Mouse (Mus musculus) heart, embryonic 11.5 days (tissue): Measurements from ENCODE around the gene Slc35a3. TPM values are rescaled to one million over a fixed set of nuclear protein-coding genes. Genes with fewer than 3 reads are reported as not detected.

Experiments used
- ATAC-seq: fragments of 200-750 bp; cut with Nextera tagmentation; replicated peaks from 2 replicates; pipeline ENCODE4 v1.8.0; 2017; ENCODE audit warnings: moderate library complexity; ENCODE audit not compliant: insufficient number of reproducible peaks, low FRiP score, low TSS enrichment
- H3K27ac ChIP-seq: fragments of 300-500 bp; sonication (generic); 2 replicates; pipeline ENCODE4 v1.5.1; 2014; ENCODE audit warnings: mild to moderate bottlenecking, low read depth, low read length
- H3K27me3 ChIP-seq: fragments of 300-500 bp; sonication (generic); 2 replicates; pipeline ENCODE4 v1.6.1; 2014; ENCODE audit warnings: mild to moderate bottlenecking, low read length, mixed read lengths; ENCODE audit not compliant: control insufficient read depth, insufficient read depth
- H3K36me3 ChIP-seq: fragments of 300-500 bp; sonication (generic); 2 replicates; pipeline ENCODE4 v1.6.1; 2014; ENCODE audit warnings: mild to moderate bottlenecking, low read length, moderate library complexity, mixed read lengths; ENCODE audit not compliant: control insufficient read depth, insufficient read depth
- H3K4me1 ChIP-seq: fragments of 300-500 bp; sonication (generic); 2 replicates; pipeline ENCODE4 v1.6.1; 2014; ENCODE audit warnings: low read length; ENCODE audit not compliant: control insufficient read depth, insufficient read depth
- H3K4me2 ChIP-seq: fragments of 300-500 bp; sonication (generic); 2 replicates; pipeline ENCODE4 v1.6.1; 2014; ENCODE audit warnings: mild to moderate bottlenecking, moderate library complexity
- H3K4me3 ChIP-seq: fragments of 300-500 bp; sonication (generic); 2 replicates; pipeline ENCODE4 v1.5.1; 2014; ENCODE audit warnings: low read depth, low read length
- H3K9ac ChIP-seq: fragments of 300-500 bp; sonication (generic); 2 replicates; pipeline ENCODE4 v1.6.1; 2014; ENCODE audit warnings: mild to moderate bottlenecking, low read depth, low read length, moderate library complexity
- H3K9me3 ChIP-seq: fragments of 300-500 bp; sonication (generic); replicated peaks from 2 replicates; pipeline ENCODE4 v1.6.1; 2016; ENCODE audit warnings: low read length; ENCODE audit not compliant: control insufficient read depth
- WGBS: fragments of 180-500 bp; shearing (Covaris S2); extraction: QIAGEN DNeasy Blood & Tissue Kit; methylation state at CpG from one replicate; pipeline ENCODE4 v1.1.7; 2014; ENCODE audit not compliant: insufficient replicate concordance; 5-methylcytosine and 5-hydroxymethylcytosine counted together
- polyA plus RNA-seq: library from polyadenylated mRNA; unstranded; fragments of >200 nt; fragmentation: Nextera tagmentation; extraction: Ambion mirVana; gene quantifications from 2 replicates; pipeline ENCODE4 v1.2.1, GENCODE M21; 2014

The Slc35a3 gene
- polyA plus RNA-seq, 1 experiment from 2014 or later: 15.9 TPM

GRCm38 (mm10) chr3:116638572-116638971, 74.1 kb downstream of the Slc35a3 start:
- Histone ChIP-seq H3K9me3 (no peaks in the 10 kb centered on the region), H3K4me2 (no peak overlapping the region), H3K27me3 (no peaks in the 10 kb centered on the region), H3K36me3 (peaks cover 49% of the 10 kb centered on the region), H3K9ac (no peak overlapping the region), H3K4me1 (no peaks in the 10 kb centered on the region), H3K4me3 (no peak overlapping the region), H3K27ac (no peak overlapping the region)
- ATAC-seq: no peak
- 94% methylated on average over 7 of the region's 7 CpGs for WGBS

- Histone ChIP-seq H3K27me3 (no peaks in the 10 kb centered on the region), H3K27ac (no peak overlapping the region), H3K4me2 (no peak overlapping the region), H3K9me3 (no peaks in the 10 kb centered on the region), H3K9ac (no peak overlapping the region), H3K4me1 (no peaks in the 10 kb centered on the region), H3K36me3 (peaks cover 50% of the 10 kb centered on the region), H3K4me3 (no peak overlapping the region)
- 87% methylated on average over 9 of the region's 9 CpGs for WGBS
- ATAC-seq: no peak
Observed at GRCm38 (mm10) chr3:116637693-116638476, 74.7 kb downstream of the Slc35a3 start.

GRCm38 (mm10) chr3:116635799-116636198, 76.8 kb downstream of the Slc35a3 start:
- Histone ChIP-seq H3K9me3 (no peaks in the 10 kb centered on the region), H3K36me3 (peaks cover 42% of the 10 kb centered on the region), H3K4me3 (no peak overlapping the region), H3K4me1 (no peaks in the 10 kb centered on the region), H3K4me2 (no peak overlapping the region), H3K27ac (no peak overlapping the region), H3K27me3 (no peaks in the 10 kb centered on the region), H3K9ac (no peak overlapping the region)
- WGBS: 69% methylated on average over 5 of the region's 5 CpGs
- ATAC-seq: no peak

DNA sequence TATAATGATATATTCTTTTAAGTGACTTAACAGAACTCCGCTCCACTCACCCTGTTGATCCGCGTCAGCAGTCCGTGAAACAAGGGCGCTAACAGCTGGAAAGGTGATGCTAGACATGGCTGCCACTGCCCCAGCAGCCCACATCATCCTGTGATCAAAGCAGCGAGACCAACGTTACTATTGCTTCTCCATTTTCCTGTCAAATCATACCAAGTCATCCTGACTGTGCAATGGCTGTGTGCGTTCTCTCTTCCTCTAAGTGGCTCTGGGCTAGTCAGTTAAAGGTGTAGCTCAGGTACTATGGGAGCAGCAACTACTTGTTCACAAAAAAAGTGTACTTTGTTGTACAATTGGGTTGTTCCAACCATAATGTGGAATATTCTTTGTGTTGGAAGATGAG, 77.8 kb downstream of the Slc35a3 start:
- H3K9me3 ChIP-seq: no peaks in the 10 kb centered on the region
- H3K27me3 ChIP-seq: no peaks in the 10 kb centered on the region
- no peak overlapping the region for H3K4me2 ChIP-seq
- H3K9ac ChIP-seq: no peak overlapping the region
- no peaks in the 10 kb centered on the region for H3K4me1 ChIP-seq
- H3K27ac ChIP-seq: no peak overlapping the region
- WGBS: 91% methylated on average over 8 of the region's 8 CpGs
- H3K36me3 ChIP-seq: peaks cover 37% of the 10 kb centered on the region
- no peak for ATAC-seq
- no peak overlapping the region for H3K4me3 ChIP-seq

DNA sequence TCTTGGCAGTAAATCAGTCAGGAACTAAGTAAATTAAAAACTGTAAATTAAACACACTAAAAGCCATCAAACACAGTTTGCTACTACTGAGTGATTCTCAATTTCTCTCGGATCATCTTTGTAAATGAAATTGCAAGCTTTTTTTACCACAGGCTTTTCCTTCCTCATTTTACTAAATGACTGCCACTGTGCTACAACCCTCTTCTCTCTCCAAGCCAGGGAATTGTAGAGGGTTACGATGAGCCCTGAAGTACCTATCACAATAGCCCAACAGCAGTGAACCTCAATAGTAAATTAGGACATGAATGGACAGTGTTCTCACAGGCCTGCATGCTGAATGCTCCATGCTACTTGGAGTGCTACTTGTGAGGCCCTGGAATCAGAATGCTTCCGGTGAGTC, 78.5 kb downstream of the Slc35a3 start:
- Histone ChIP-seq H3K4me3 (no peak overlapping the region), H3K27ac (no peak overlapping the region), H3K27me3 (no peaks in the 10 kb centered on the region), H3K9ac (no peak overlapping the region), H3K4me2 (no peak overlapping the region), H3K9me3 (no peaks in the 10 kb centered on the region), H3K36me3 (peaks cover 30% of the 10 kb centered on the region), H3K4me1 (no peaks in the 10 kb centered on the region)
- WGBS: 92% methylated on average over 3 of the region's 3 CpGs
- ATAC-seq: no peak

GRCm38 (mm10) chr3:116632971-116633370, 79.7 kb downstream of the Slc35a3 start:
- Histone ChIP-seq H3K9ac (no peak overlapping the region), H3K9me3 (no peaks in the 10 kb centered on the region), H3K27ac (no peak overlapping the region), H3K4me3 (no peak overlapping the region), H3K4me1 (no peaks in the 10 kb centered on the region), H3K4me2 (no peak overlapping the region), H3K27me3 (no peaks in the 10 kb centered on the region), H3K36me3 (peaks cover 25% of the 10 kb centered on the region)
- no peak for ATAC-seq
- 91% methylated on average over 3 of the region's 3 CpGs for WGBS

GRCm38 (mm10) chr3:116631459-116631858, 81.2 kb downstream of the Slc35a3 start:
- H3K36me3 ChIP-seq: peaks cover 25% of the 10 kb centered on the region
- no peak for ATAC-seq
- WGBS: 86% methylated on average over 1 of the region's 1 CpGs
- H3K4me3 ChIP-seq: no peak overlapping the region
- H3K9me3 ChIP-seq: no peaks in the 10 kb centered on the region
- H3K27me3 ChIP-seq: no peaks in the 10 kb centered on the region
- no peak overlapping the region for H3K4me2 ChIP-seq
- H3K9ac ChIP-seq: no peak overlapping the region
- H3K4me1 ChIP-seq: no peaks in the 10 kb centered on the region
- no peak overlapping the region for H3K27ac ChIP-seq

GRCm38 (mm10) chr3:116622641-116623040, 90.0 kb downstream of the Slc35a3 start:
- peaks cover 9% of the 10 kb centered on the region for H3K36me3 ChIP-seq
- 90% methylated on average over 7 of the region's 7 CpGs for WGBS

More at GRCm38 (mm10) chr3:116622641-116623040, 90.0 kb downstream of the Slc35a3 start:
- H3K9ac ChIP-seq: no peak overlapping the region
- no peak for ATAC-seq
- no peak overlapping the region for H3K27ac ChIP-seq
- no peaks in the 10 kb centered on the region for H3K27me3 ChIP-seq
- no peaks in the 10 kb centered on the region for H3K9me3 ChIP-seq
- no peaks in the 10 kb centered on the region for H3K4me1 ChIP-seq
- H3K4me3 ChIP-seq: no peak overlapping the region
- H3K4me2 ChIP-seq: no peak overlapping the region
